Mouse (Mus musculus) kidney, postnatal 0 days (tissue): ENCODE results near the gene Vopp1. TPM values are rescaled to one million over a fixed set of nuclear protein-coding genes. Genes with fewer than 3 reads are reported as not detected.
A peak's percentile ranks its signal among the peaks of the same experiment; 100 is the strongest.

Experiments used
- ATAC-seq: fragments of 200-750 bp; cut with Nextera tagmentation; replicated peaks from 2 replicates; pipeline ENCODE4 v1.8.0; 2017; ENCODE audit warnings: low read depth, moderate number of reproducible peaks, moderate TSS enrichment, moderate library complexity; ENCODE audit not compliant: low FRiP score
- DNase-seq: peaks from one replicate; pipeline ENCODE4 v3.0.0-alpha.2; 2016; ENCODE audit warnings: low spot score
- H3K27ac ChIP-seq: fragments of 300-500 bp; sonication (generic); 2 replicates; pipeline ENCODE4 v1.5.1; 2014; ENCODE audit warnings: mild to moderate bottlenecking
- H3K27me3 ChIP-seq: fragments of 300-500 bp; sonication (generic); 2 replicates; pipeline ENCODE4 v1.6.1; 2014; ENCODE audit warnings: low read length, mixed read lengths; ENCODE audit not compliant: insufficient read depth
- H3K36me3 ChIP-seq: fragments of 300-500 bp; sonication (generic); 2 replicates; pipeline ENCODE4 v1.6.1; 2014; ENCODE audit warnings: low read length, mixed read lengths; ENCODE audit not compliant: insufficient read depth
- H3K4me1 ChIP-seq: fragments of 300-500 bp; sonication (generic); replicated peaks from 2 replicates; pipeline ENCODE4 v1.6.1; 2014; ENCODE audit warnings: antibody characterized with exemption, low read length, mixed read lengths; ENCODE audit not compliant: insufficient read depth
- H3K4me2 ChIP-seq: fragments of 300-500 bp; sonication (generic); 2 replicates; pipeline ENCODE4 v1.6.1; 2014; ENCODE audit warnings: mild to moderate bottlenecking, low read length, moderate library complexity, mixed read lengths
- H3K4me3 ChIP-seq: fragments of 300-500 bp; sonication (generic); replicated peaks from 2 replicates; pipeline ENCODE4 v1.5.1; 2014; ENCODE audit warnings: low read depth, low read length
- H3K9ac ChIP-seq: fragments of 300-500 bp; sonication (generic); 2 replicates; pipeline ENCODE4 v1.6.1; 2014; ENCODE audit warnings: low read depth, low read length
- H3K9me3 ChIP-seq: fragments of 300-500 bp; sonication (generic); replicated peaks from 2 replicates; pipeline ENCODE4 v1.6.1; 2016; ENCODE audit warnings: low read length, inconsistent platforms, mixed read lengths
- CTCF ChIP-seq: IDR thresholded peaks from 2 replicates; pipeline ENCODE4 v1.5.1; 2016; ENCODE audit warnings: antibody characterized with exemption, low read depth, mild to moderate bottlenecking, moderate library complexity
- WGBS: fragments of 180-500 bp; shearing (Covaris S2); extraction: QIAGEN DNeasy Blood & Tissue Kit; methylation state at CpG from one replicate; pipeline ENCODE4 v1.1.7; 2014; 5-methylcytosine and 5-hydroxymethylcytosine counted together
- polyA plus RNA-seq: library from polyadenylated mRNA; unstranded; fragments of >200 nt; fragmentation: Nextera tagmentation; extraction: Ambion mirVana; gene quantifications from 2 replicates; pipeline ENCODE4 v1.2.1, GENCODE M21; 2015

Vopp1 gene
- polyA plus RNA-seq, 1 experiment from 2014 or later = 27.0 TPM

DNA sequence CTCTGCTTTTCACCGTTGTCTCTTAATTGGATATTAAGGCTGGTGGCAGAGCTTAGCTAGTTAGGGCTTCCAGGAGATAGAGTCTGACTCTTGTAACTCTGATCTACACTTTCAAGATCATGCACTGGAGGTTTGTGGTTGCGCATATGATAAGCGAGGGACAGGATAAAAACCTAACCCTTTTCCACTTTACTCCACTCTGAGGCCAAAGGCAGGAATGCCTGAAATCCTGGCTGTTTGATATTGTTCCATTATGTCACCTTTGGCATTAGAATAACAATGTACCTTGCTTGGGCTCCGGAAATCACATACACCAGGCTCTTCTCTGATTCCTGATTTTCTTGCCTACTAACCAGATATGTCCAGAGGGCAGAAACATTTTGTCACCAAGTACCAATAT is 123.3 kb downstream of the Vopp1 start:
- H3K9ac ChIP-seq = no peak overlapping the region
- H3K27me3 ChIP-seq = no peaks in the 10 kb centered on the region
- no peaks in the 10 kb centered on the region for H3K9me3 ChIP-seq
- TF ChIP-seq CTCF = no peak
- H3K36me3 ChIP-seq = no peaks in the 10 kb centered on the region
- 73% methylated on average over 4 of the region's 4 CpGs for WGBS
- no peaks in the 10 kb centered on the region for H3K4me1 ChIP-seq
- H3K4me2 ChIP-seq = peak overlapping the region; percentile 64; the same call in 1 of the 2 replicates
- ATAC-seq (no peak), DNase-seq (no peak)
- H3K4me3 ChIP-seq = no peak overlapping the region
- H3K27ac ChIP-seq = no peak overlapping the region

DNA sequence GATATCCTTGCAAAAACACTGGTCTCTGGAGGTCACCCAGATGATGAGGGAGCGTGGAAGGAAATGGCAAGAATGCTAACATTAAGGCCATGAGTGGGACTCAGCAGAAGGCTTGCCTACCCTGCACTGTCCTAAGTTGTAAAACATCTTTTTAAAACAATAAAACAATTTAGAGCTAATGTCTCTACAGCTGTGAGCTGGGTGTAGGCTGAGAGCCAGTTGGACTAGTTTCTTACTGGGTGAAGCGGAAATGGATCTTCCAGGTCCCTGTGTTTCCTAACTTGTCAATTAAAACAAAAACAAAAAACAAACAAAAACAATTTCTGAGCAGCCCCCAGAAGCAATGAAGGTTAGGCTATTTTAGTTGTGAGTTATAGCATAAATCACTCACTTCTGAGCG is 131.8 kb downstream of the Vopp1 start:
- DNase-seq (no peak), ATAC-seq (no peak)
- no peak for TF ChIP-seq CTCF
- no peak overlapping the region for H3K27ac ChIP-seq
- H3K36me3 ChIP-seq = no peaks in the 10 kb centered on the region
- no peak overlapping the region for H3K9ac ChIP-seq
- WGBS = 61% methylated on average over 3 of the region's 3 CpGs
- H3K4me2 ChIP-seq = no peak overlapping the region
- no peak overlapping the region for H3K4me3 ChIP-seq
- H3K27me3 ChIP-seq = no peaks in the 10 kb centered on the region
- no peaks in the 10 kb centered on the region for H3K9me3 ChIP-seq
- H3K4me1 ChIP-seq = 0 out of 2 replicates have a peak, but pooled peaks cover 11% of the 10 kb centered on the region

DNA sequence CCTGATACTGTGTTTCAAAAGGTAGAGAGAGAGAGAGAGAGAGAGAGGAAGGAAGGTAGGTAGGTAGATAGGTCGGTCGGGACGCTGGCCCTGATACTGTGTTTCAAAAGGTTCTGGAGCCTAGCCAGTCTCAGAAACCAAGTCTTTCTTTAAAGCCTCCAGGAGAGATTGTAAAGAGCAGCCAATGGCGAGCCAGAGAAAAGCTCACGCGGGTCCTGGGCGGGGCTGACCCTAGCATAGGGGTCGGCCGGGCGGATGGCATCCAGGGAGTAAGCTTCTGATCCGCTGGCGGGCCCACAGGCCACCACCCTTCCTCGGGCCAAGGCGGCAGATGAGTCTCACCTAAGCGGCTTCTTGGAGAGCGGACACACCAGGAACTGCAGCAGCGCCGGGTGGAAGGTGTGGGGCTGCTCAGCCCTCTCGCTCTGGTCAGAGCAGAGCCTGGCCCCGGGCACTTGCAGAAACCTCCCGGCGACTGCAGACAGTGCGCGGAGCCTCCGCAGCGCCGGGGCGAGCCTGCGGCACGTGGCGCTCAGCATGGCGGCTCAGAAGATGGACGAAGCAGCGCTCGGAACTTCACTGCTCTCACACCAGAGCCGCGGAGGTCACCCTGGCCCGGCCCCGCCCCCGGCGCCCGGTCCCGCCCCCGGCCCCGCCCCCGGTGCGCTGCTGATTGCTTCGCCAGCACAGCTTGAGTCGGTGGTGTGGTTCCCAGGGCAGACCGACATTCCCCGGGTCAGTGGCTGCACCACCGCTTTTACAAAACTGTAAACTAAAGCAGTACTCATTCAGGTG is 133.3 kb downstream of the Vopp1 start, which contains the start of gene Pyurf:
Pyurf (minus strand) TSS at position 612 of the 795 bp plus-strand sequence.
- H3K4me2 ChIP-seq = peak within 1 kb of the TSS; percentile 72
- ATAC-seq (peak; percentile 99), DNase-seq (peak; percentile 92)
- peak within 1 kb of the TSS; percentile 97 for H3K27ac ChIP-seq
- H3K9ac ChIP-seq = peak within 1 kb of the TSS; percentile 69
- peaks cover 8% of the 10 kb centered on the region for H3K36me3 ChIP-seq
- H3K27me3 ChIP-seq = no peaks in the 10 kb centered on the region
- under 1% methylated on average over 52 of the region's 52 CpGs for WGBS
- H3K4me3 ChIP-seq = peak within 1 kb of the TSS; percentile 55
- H3K4me1 ChIP-seq = 0 out of 2 replicates have a peak, but pooled peaks cover 11% of the 10 kb centered on the region
- TF ChIP-seq CTCF = no peak
- no peaks in the 10 kb centered on the region for H3K9me3 ChIP-seq

DNA sequence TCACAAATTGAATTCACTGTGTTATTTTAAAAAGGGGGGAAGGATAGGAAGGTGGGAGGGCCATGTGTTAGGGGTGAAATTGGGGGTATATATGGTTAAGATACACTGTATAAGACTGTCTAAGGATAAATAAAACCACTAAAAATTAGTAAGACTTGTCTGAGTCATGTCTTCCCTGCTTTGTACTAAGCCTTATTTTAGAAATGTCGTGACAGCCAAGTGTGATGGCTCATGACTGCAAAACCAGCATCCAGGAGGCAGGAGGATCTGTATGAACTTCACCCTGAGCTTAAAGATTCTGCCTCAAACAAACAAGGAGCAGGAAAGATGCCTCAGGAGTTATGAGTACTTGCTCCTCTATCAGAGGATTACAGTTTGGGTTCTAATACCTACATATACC is 140.8 kb downstream of the Vopp1 start:
- Histone ChIP-seq H3K4me2 (no peak overlapping the region), H3K36me3 (peaks cover 9% of the 10 kb centered on the region), H3K27ac (no peak overlapping the region), H3K9me3 (no peaks in the 10 kb centered on the region), H3K9ac (no peak overlapping the region), H3K27me3 (no peaks in the 10 kb centered on the region), H3K4me1 (no peaks in the 10 kb centered on the region), H3K4me3 (no peak overlapping the region)
- 86% methylated on average over 1 of the region's 1 CpGs for WGBS
- no peak for TF ChIP-seq CTCF
- ATAC-seq (no peak), DNase-seq (no peak)

Other genes with a start within 250 kb of the Vopp1 start
- 3.0 and 3.2 TPM in 2 replicates for gene Herc6, start 244.2 kb downstream of the Vopp1 start, polyA plus RNA-seq
- 30.4 and 31.6 TPM in 2 replicates for gene Pyurf, start 133.1 kb downstream of the Vopp1 start, polyA plus RNA-seq
- 22.8 and 23.7 TPM in 2 replicates for gene Lancl2, start 122.6 kb downstream of the Vopp1 start, polyA plus RNA-seq
- gene Vmn1r21, start 25.2 kb upstream of the Vopp1 start, polyA plus RNA-seq = not detected in 2 replicates
- gene Vmn1r22, start 82.9 kb upstream of the Vopp1 start, polyA plus RNA-seq = not detected in 2 replicates
- not detected in 2 replicates for gene Vmn1r23, start 101.7 kb upstream of the Vopp1 start, polyA plus RNA-seq
- not detected in 2 replicates for gene Vmn1r24, start 136.3 kb upstream of the Vopp1 start, polyA plus RNA-seq
- not detected in 2 replicates for gene Vmn1r25, start 155.7 kb upstream of the Vopp1 start, polyA plus RNA-seq
- not detected in 2 replicates for gene Vmn1r26, start 190.0 kb upstream of the Vopp1 start, polyA plus RNA-seq